Mouse (Mus musculus) hindlimb bud, embryonic 11.5 days (tissue): ENCODE measurements around the gene Gmcl1.

Source experiments
- DNase-seq: peaks from one replicate; pipeline ENCODE4 v3.0.0-alpha.2; 2012; ENCODE audit warnings: low read depth, low spot score; ENCODE audit errors: extremely low spot score

Gmcl1 gene

GRCm38 (mm10) chr6:86665560-86666307 lies 67.4 kb downstream of the Gmcl1 start:
- no peak for DNase-seq

GRCm38 (mm10) chr6:86665076-86665475 lies 68.1 kb downstream of the Gmcl1 start:
- no peak for DNase-seq

GRCm38 (mm10) chr6:86660161-86660877 lies 72.9 kb downstream of the Gmcl1 start:
- DNase-seq: no peak

GRCm38 (mm10) chr6:86658501-86658900 lies 74.7 kb downstream of the Gmcl1 start:
- no peak for DNase-seq

GRCm38 (mm10) chr6:86654270-86654916 lies 78.8 kb downstream of the Gmcl1 start:
- no peak for DNase-seq

- DNase-seq: no peak
Observed at GRCm38 (mm10) chr6:86653026-86653425, 80.2 kb downstream of the Gmcl1 start.

- no peak for DNase-seq
Observed at GRCm38 (mm10) chr6:86646143-86646542, 87.0 kb downstream of the Gmcl1 start.

- no peak for DNase-seq
Observed at GRCm38 (mm10) chr6:86645551-86645950, 87.6 kb downstream of the Gmcl1 start.

GRCm38 (mm10) chr6:86644775-86645400 lies 88.3 kb downstream of the Gmcl1 start:
- no peak for DNase-seq
